Mouse (Mus musculus): ENCODE measurements around the gene Fam89a. TPM values are rescaled to one million over a fixed set of nuclear protein-coding genes. Genes with fewer than 3 reads are reported as not detected.

Gene Fam89a
- polyA plus RNA-seq, 1 experiment from 2014 or later = 3.8 TPM

Other genes starting within 250 kb of the Fam89a start
- 29.5 and 34.0 TPM in 2 replicates for gene Cog2, start 231.1 kb downstream of the Fam89a start, polyA plus RNA-seq (2014; fragmentation: Nextera tagmentation; extraction: Ambion mirVana)
- gene Agt, start 182.1 kb downstream of the Fam89a start, polyA plus RNA-seq (2014; fragmentation: Nextera tagmentation; extraction: Ambion mirVana) = 14.5 and 15.2 TPM in 2 replicates
- gene Capn9, start 175.7 kb downstream of the Fam89a start, polyA plus RNA-seq (2014; fragmentation: Nextera tagmentation; extraction: Ambion mirVana) = not detected in 2 replicates
- gene 2310022B05Rik, start 88.5 kb downstream of the Fam89a start, polyA plus RNA-seq (2014; fragmentation: Nextera tagmentation; extraction: Ambion mirVana) = 16.3 and 17.5 TPM in 2 replicates
- 49.8 and 51.9 TPM in 2 replicates for gene Ttc13, start 29.8 kb downstream of the Fam89a start, polyA plus RNA-seq (2014; fragmentation: Nextera tagmentation; extraction: Ambion mirVana)
- 17.9 and 23.3 TPM in 2 replicates for gene Arv1, start 29.7 kb downstream of the Fam89a start, polyA plus RNA-seq (2014; fragmentation: Nextera tagmentation; extraction: Ambion mirVana)
- gene Trim67, start 41.3 kb upstream of the Fam89a start, polyA plus RNA-seq (2014; fragmentation: Nextera tagmentation; extraction: Ambion mirVana) = 0.05 TPM in 1 of 2 replicates, not detected in the other
- gene Gnpat, start 111.2 kb upstream of the Fam89a start, polyA plus RNA-seq (2014; fragmentation: Nextera tagmentation; extraction: Ambion mirVana) = 107 and 109 TPM in 2 replicates
- gene 2810004N23Rik, start 111.3 kb upstream of the Fam89a start, polyA plus RNA-seq (2014; fragmentation: Nextera tagmentation; extraction: Ambion mirVana) = 65.7 and 71.5 TPM in 2 replicates
- gene Exoc8, start 145.9 kb upstream of the Fam89a start, polyA plus RNA-seq (2014; fragmentation: Nextera tagmentation; extraction: Ambion mirVana) = 9.1 and 9.7 TPM in 2 replicates
- 11.5 and 13.2 TPM in 2 replicates for gene Sprtn, start 146.1 kb upstream of the Fam89a start, polyA plus RNA-seq (2014; fragmentation: Nextera tagmentation; extraction: Ambion mirVana)
- gene Egln1, start 197.5 kb upstream of the Fam89a start, polyA plus RNA-seq (2014; fragmentation: Nextera tagmentation; extraction: Ambion mirVana) = 8.4 and 10.0 TPM in 2 replicates

All from liver, embryonic 11.5 days (tissue).